Mouse (Mus musculus) small intestine, adult 2 months (tissue): ENCODE data around the gene Inpp5e.

Source experiments
- CTCF ChIP-seq: fragments of 200-500 bp; IDR thresholded peaks from 2 replicates; pipeline ENCODE4 v1.5.1; 2012; ENCODE audit warnings: low read depth, mild to moderate bottlenecking, control low read depth, inconsistent platforms, low read length, moderate library complexity, mixed read lengths; ENCODE audit not compliant: insufficient replicate concordance, insufficient read length; ENCODE audit errors: extremely low read depth
- POLR2A ChIP-seq: fragments of 200-500 bp; IDR thresholded peaks from 2 replicates; pipeline ENCODE4 v1.6.1; 2012; ENCODE audit warnings: low read depth, mild to moderate bottlenecking, control low read depth, inconsistent platforms, low read length, moderate library complexity

- no peak for TF ChIP-seq CTCF
- TF ChIP-seq POLR2A = no peak
These were observed 28.8 kb downstream of the Inpp5e start, which contains the start of gene Snapc4 for GRCm38 (mm10) chr2:26380131-26380771.
